Mouse (Mus musculus): Measurements from ENCODE around the gene Zfp148.
"Not testable (repeated sequence)": the region's sequence is repeated elsewhere in the genome, so short reads cannot be mapped to it uniquely, and the experiment has no call there.

Gene Zfp148

GRCm38 (mm10) chr16:33381614-33382245 is 1.1 kb downstream of the Zfp148 start:
- DNase-seq (ENCODE audit: low spot score), result peak; percentile 10

GRCm38 (mm10) chr16:33382341-33382740 is 1.7 kb downstream of the Zfp148 start:
- DNase-seq (ENCODE audit: low spot score), result no peak

GRCm38 (mm10) chr16:33383584-33383983 is 2.9 kb downstream of the Zfp148 start:
- no peak for DNase-seq (ENCODE audit: low spot score)

- not testable (repeated sequence) for DNase-seq (ENCODE audit: low spot score)
Measured at GRCm38 (mm10) chr16:33384057-33384456, 3.4 kb downstream of the Zfp148 start.

- no peak for DNase-seq (ENCODE audit: low spot score)
Measured at GRCm38 (mm10) chr16:33387013-33387412, 6.4 kb downstream of the Zfp148 start.

GRCm38 (mm10) chr16:33387420-33387819 is 6.8 kb downstream of the Zfp148 start:
- DNase-seq (ENCODE audit: low spot score), result peak; percentile 9

GRCm38 (mm10) chr16:33399913-33400782 is 19.5 kb downstream of the Zfp148 start:
- DNase-seq (ENCODE audit: low spot score), result peak; percentile 12

- DNase-seq (ENCODE audit: low spot score), result no peak
Measured at GRCm38 (mm10) chr16:33400943-33401342, 20.3 kb downstream of the Zfp148 start.

GRCm38 (mm10) chr16:33403258-33403657 is 22.6 kb downstream of the Zfp148 start:
- no peak for DNase-seq (ENCODE audit: low spot score)

GRCm38 (mm10) chr16:33404055-33404454 is 23.4 kb downstream of the Zfp148 start:
- no peak for DNase-seq (ENCODE audit: low spot score)

- no peak for DNase-seq (ENCODE audit: low spot score)
Measured at GRCm38 (mm10) chr16:33405487-33405886, 24.9 kb downstream of the Zfp148 start.

- no peak for DNase-seq (ENCODE audit: low spot score)
Measured at GRCm38 (mm10) chr16:33410151-33410550, 29.5 kb downstream of the Zfp148 start.

- no peak for DNase-seq (ENCODE audit: low spot score)
Measured at GRCm38 (mm10) chr16:33410605-33411004, 30.0 kb downstream of the Zfp148 start.

GRCm38 (mm10) chr16:33414191-33414590 is 33.6 kb downstream of the Zfp148 start:
- DNase-seq (ENCODE audit: low spot score), result no peak

GRCm38 (mm10) chr16:33415607-33416006 is 35.0 kb downstream of the Zfp148 start:
- DNase-seq (ENCODE audit: low spot score), result no peak

GRCm38 (mm10) chr16:33428327-33428726 is 47.7 kb downstream of the Zfp148 start:
- DNase-seq (ENCODE audit: low spot score), result no peak

- no peak for DNase-seq (ENCODE audit: low spot score)
Measured at GRCm38 (mm10) chr16:33431660-33432059, 51.0 kb downstream of the Zfp148 start.

- DNase-seq (ENCODE audit: low spot score), result no peak
Measured at GRCm38 (mm10) chr16:33441065-33441464, 60.4 kb downstream of the Zfp148 start.

GRCm38 (mm10) chr16:33446830-33447229 is 66.2 kb downstream of the Zfp148 start:
- no peak for DNase-seq (ENCODE audit: low spot score)

- no peak for DNase-seq (ENCODE audit: low spot score)
Measured at GRCm38 (mm10) chr16:33453826-33454225, 73.2 kb downstream of the Zfp148 start.

GRCm38 (mm10) chr16:33454306-33454705 is 73.7 kb downstream of the Zfp148 start:
- DNase-seq (ENCODE audit: low spot score), result peak; percentile 74

- DNase-seq (ENCODE audit: low spot score), result no peak
Measured at GRCm38 (mm10) chr16:33455263-33455910, 74.8 kb downstream of the Zfp148 start.

GRCm38 (mm10) chr16:33459101-33459500 is 78.5 kb downstream of the Zfp148 start:
- no peak for DNase-seq (ENCODE audit: low spot score)
